Mouse (Mus musculus) retina, postnatal 7 days (tissue): ENCODE results near the gene Vmn1r79.
"Not testable (repeated sequence)": the region's sequence is repeated elsewhere in the genome, so short reads cannot be mapped to it uniquely, and the experiment has no call there.

Source experiments
- DNase-seq: peaks from one replicate; pipeline ENCODE4 v3.0.0-alpha.2; 2012; ENCODE audit warnings: low read depth, low spot score

The Vmn1r79 gene

GRCm38 (mm10) chr7:12170979-12171378 is at the start of gene Vmn1r79:
Vmn1r79 (plus strand) TSS chr7:12171279.
- DNase-seq = not testable (repeated sequence)

- DNase-seq = no peak
These were observed 21.1 kb upstream of the Vmn1r79 start, which contains the start of gene Vmn1r78 for GRCm38 (mm10) chr7:12149957-12150356. Vmn1r78 (plus strand) TSS chr7:12150257.

- not testable (repeated sequence) for DNase-seq
These were observed 14.6 kb upstream of the Vmn1r79 start for GRCm38 (mm10) chr7:12156463-12156862.

- not testable (repeated sequence) for DNase-seq
These were observed 1.8 kb downstream of the Vmn1r79 start for GRCm38 (mm10) chr7:12172926-12173325.

- no peak for DNase-seq
These were observed 17.9 kb downstream of the Vmn1r79 start, which contains the start of gene Vmn1r80 for GRCm38 (mm10) chr7:12188986-12189385. Vmn1r80 (plus strand) TSS chr7:12189286.

GRCm38 (mm10) chr7:12204141-12204540 is 33.1 kb downstream of the Vmn1r79 start:
- DNase-seq = no peak
